Mouse (Mus musculus): ENCODE results near the gene Fam107b.

Fam107b gene

GRCm38 (mm10) chr2:3570186-3570585 is at the start of gene Fam107b:
Gene Fam107b, plus strand, starts transcription at chr2:3570488.
- no peak for DNase-seq

- no peak for DNase-seq
Measured at GRCm38 (mm10) chr2:3522558-3522957, 47.7 kb upstream of the Fam107b start.

DNA sequence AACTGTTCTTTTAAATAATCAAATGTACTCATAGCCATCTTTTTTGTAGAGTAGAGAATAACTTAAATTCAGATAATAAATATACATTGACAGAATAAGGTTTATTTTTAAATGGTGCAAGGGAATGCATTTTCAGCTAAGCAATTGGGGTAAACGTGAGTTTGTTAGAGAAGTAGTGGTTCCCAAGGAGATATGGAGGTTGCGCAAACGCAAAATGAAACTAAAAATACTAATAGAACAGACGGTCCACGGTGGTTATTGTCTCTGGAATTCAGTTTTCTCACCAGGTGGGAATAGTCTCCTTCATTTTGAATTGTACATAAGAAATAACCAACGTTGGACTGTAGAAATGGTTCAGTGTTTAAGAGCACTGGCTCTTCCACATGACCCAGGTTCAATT is 44.0 kb upstream of the Fam107b start:
- no peak for DNase-seq

- no peak for DNase-seq
Measured at GRCm38 (mm10) chr2:3541307-3542079, 28.8 kb upstream of the Fam107b start.

GRCm38 (mm10) chr2:3546055-3546454 is 24.2 kb upstream of the Fam107b start:
- DNase-seq = no peak

GRCm38 (mm10) chr2:3546588-3546987 is 23.7 kb upstream of the Fam107b start:
- DNase-seq = peak; percentile 65

- no peak for DNase-seq
Measured at GRCm38 (mm10) chr2:3570606-3571005, 318 bp downstream of the Fam107b start.

GRCm38 (mm10) chr2:3573883-3574282 is 3.6 kb downstream of the Fam107b start:
- DNase-seq = no peak

DNA sequence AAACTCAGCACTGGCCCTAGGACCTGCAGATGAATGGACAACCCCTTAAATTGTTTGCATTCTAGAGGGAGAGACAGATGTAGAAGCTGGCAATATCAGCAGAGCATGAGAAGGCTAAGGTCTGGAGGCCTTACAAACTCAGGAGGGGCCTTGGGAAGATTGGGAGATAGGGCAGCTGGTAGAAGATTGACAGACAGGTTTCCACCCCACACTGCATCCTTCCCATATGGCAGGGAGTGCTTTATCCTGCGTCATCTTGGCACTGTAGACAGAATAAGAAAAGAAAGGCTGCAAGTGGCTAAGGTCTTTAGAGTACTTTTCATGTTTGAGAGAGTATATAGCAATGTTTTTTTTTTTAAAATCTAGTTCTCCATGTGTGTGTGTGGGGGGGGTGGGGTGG is 4.9 kb downstream of the Fam107b start:
- no peak for DNase-seq

DNA sequence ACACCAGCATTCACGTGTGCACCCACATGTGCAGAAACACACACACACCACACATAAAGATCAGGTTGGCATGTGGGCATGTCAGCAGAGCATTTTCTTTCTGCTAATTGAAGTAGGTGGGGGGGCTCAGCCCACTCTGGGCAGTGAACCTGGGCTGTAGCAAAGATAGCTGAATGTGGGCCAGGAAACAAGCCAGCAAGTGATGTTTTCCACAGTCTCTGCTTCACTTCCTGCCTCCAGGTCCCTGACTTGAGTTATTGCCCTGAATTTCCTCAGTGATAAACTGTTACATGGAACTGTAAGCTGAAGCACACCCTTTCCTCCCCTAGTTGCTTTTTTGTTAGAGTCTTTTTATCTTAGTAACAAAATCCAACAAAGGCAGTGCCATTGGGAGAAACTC is 6.1 kb downstream of the Fam107b start:
- no peak for DNase-seq

- no peak for DNase-seq
Measured at GRCm38 (mm10) chr2:3577216-3577615, 6.9 kb downstream of the Fam107b start.

DNA sequence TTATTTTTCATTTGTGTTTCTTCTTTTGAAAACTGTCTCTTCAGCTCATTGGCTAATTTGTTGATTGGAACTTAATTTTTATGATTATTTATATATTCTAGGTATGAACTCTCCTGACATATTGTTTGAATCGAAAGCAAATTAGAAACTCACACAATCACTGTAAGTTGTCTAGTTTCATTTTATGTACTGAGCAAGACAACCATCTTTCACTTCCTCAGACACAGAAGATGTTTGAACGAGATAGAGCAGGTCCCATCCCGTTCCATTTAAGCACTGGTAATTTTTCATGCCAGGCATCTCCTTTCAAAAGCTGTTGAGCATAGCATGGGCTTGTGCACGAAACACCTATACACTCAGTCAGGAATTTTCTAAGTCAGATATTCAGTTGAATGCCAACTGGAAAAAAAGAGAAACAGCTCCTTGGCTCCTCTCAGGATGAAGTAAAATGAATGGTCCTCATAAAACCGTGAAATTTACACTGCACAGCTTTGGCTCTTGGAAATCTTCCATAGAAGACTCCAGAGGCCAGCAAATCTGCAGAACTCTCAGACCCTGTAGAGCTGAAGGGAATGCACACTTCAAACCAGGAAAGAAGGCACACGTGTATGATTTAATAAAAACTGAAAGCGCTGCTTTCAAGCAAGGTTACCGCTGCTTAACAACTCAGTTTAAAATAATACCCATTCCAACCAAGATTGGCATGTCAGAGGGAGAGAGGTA is 8.1 kb downstream of the Fam107b start:
- no peak for DNase-seq

DNA sequence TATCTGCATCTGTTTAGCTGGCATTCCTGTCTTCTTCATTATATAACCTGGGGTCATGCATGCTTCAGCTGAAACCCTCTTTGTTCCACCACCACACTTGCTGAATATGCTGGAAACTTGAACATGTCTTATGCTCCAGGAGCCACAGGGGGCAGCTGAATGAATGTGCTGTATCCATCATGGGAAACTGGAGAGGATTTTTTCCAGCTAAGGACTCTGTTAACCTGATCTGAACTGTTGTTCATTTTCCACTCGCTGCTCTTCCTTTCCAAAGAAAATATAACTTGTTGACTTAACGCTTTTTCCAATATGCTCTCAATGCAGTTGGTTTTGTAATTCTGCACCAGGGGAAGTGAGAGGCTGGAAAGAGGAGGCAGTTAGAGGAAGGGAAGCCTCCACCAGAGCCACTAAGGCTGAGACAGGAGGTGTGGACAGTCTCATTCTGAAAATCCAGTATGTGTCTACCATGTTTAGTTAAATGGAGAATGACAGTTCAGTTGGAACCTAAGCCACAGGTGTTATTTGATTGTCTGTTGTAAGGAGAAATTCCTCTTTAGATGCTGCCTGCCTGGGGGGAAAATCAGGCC is 9.1 kb downstream of the Fam107b start:
- no peak for DNase-seq

- DNase-seq = no peak
Measured at GRCm38 (mm10) chr2:3582830-3583229, 12.5 kb downstream of the Fam107b start.

DNA sequence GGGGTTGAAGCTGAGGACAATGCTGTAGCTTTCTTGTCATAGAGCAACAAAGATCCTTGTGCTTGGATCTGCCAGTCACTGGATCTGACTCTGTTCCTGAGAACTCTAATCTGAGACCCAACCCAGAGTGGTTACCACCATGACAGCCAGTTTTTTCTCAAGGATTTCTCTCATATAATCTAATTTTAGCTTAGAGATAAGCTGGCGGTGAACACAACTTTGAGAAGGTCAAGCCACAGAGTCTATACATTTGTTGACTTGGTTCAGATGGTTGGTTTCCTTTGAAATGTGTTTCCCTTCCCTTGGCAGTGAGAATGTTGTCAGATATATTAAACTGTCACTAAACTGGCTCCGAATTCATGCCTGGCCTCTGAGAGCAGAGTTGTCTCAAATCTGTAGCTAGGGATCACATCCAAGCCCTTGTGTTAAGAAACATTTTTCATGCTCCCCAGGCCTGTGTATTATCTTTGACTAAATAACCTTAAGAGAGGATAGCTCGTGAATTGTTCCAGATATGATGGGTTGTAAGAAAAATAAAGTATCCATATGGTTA is 15.0 kb downstream of the Fam107b start:
- no peak for DNase-seq

GRCm38 (mm10) chr2:3590086-3590915 is 20.0 kb downstream of the Fam107b start:
- no peak for DNase-seq

GRCm38 (mm10) chr2:3590916-3591197 is 20.6 kb downstream of the Fam107b start:
- DNase-seq = no peak

DNA sequence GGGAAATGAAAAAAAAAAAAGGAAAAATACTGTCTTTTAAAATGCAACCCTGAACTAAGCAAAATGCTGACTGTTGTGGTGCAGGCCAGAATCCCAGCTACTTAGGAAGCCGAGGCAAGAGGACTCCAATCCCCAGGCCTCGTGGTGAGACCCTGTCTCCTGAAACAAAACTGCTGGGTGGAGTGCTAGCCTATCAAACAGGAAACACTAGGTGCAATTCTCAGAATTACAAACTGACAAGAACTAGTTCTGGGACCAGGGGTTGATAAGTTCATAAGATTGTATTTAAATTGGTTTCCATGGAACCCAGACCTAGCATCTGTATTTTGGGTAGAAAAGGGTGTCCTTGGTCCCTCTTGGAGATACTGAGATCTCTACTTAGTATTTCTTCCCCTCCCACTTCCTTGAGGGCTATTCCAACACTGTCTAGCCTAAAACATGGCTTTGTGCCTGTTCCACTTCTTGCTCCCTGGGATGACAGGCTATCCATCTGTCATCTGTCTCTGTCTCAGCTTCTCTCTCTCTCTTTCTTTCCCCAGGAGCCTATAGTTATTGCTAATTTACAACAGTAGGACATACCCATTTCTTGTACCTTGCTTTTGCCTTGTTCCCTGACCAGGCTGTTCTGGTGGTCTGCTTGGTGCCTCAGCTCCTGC is 24.5 kb downstream of the Fam107b start:
- DNase-seq = no peak

- no peak for DNase-seq
Measured at GRCm38 (mm10) chr2:3600421-3600820, 30.1 kb downstream of the Fam107b start.

GRCm38 (mm10) chr2:3602599-3602998 is 32.3 kb downstream of the Fam107b start:
- no peak for DNase-seq

- DNase-seq = no peak
Measured at GRCm38 (mm10) chr2:3603181-3603580, 32.9 kb downstream of the Fam107b start.

Measured in retina, postnatal 1 day (tissue).